Mouse (Mus musculus) megakaryocyte, embryonic 14.5 days (primary cell): Measurements from ENCODE around the gene Sik3.

ENCODE experiments used
- FLI1 ChIP-seq: IDR thresholded peaks from 2 replicates; pipeline ENCODE4 v1.6.1; 2012; ENCODE audit warnings: low read length, inconsistent platforms, mixed read lengths
- GATA1 ChIP-seq: IDR thresholded peaks from 3 replicates; pipeline ENCODE4 v1.6.1; 2012; ENCODE audit warnings: mixed read lengths, low read length, inconsistent platforms, borderline replicate concordance

- TF ChIP-seq GATA1 (no peak), FLI1 (no peak)
These were observed 116.6 kb downstream of the Sik3 start for GRCm38 (mm10) chr9:46129241-46129640.
